Mouse (Mus musculus): Measurements from ENCODE around the gene Gga3.

The Gga3 gene

DNA sequence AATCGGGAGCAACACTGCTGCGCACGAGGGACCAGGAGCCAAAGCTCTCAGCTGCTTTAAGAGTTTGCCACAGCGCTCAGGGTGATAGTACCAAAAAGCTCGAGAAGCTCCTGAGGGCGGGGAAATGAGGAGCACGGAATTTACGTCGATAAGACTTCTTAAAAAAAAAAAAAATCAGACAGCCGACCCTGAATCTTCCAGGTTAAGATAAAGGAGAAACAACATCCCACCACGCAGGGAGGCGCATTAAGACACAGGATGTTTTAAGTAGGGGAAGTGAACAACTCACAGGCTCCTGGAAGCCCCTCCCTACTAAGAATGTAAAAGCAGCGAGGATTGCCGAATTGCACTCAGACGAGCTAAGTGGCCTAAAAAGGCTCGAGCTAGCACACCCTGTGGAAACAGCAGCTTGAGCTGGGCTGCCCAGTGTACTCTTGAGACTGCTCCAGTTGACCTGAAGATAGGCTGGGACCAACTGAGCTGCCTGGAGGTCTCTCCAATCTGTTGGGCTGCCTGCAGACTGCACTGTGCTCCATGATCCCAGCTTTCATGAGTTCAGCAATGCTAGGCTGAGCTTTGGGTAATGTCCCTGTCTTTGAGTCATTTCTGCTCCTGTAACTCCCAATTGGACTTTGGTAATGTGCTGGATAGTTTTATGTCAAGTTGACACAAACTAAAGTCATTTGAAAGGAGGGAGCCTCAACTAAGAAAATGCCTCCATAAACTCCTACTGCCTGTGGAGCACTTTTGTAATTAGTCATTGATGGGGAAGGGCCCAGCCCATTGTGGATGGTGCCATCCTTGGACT is 9.5 kb upstream of the Gga3 start:
- in situ Hi-C loops (cut with MboI, MseI) = no loop called here

DNA sequence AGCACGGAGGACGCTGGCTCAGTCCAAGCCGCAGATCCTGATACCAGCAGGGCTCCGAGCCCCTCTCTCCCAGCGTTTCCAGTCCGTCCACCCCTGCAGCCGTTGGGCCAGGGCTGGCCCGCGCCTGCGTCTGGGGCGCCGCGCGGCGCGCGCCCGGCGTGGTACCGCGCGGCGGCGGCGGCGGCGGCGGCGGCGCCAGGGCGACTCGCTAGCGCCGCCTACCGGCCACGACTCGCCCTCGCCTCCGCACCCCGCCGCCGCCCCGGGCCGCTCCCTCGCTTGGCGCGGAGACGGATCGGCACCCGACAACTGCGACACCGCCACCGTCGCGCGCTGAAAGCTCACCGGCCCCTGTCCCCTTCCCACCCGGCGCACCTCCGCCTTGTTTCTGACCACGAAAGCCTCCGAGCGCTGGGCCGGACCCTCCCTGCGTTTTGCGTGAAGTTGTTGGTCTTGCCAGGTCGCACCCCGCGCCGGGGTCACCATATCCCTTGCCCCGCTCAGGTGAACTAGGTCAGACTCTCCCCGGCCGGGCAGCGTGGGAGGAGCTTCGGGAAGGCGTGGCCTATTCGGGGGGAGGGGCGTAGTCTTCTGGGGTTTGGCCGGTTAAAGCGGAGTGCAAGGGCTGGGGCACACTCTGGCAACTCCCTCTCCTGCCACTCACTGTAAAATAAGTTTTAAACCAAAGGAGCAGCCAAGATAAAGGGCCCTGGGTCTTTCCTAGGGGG is 8.7 kb upstream of the Gga3 start, which contains the start of gene Mif4gd:
Gene Mif4gd (minus strand): TSS at position 560 of the 728 bp plus-strand sequence.
- in situ Hi-C loops (cut with MboI, MseI) = no loop called here

GRCm38 (mm10) chr11:115612059-115612409 is 8.2 kb upstream of the Gga3 start:
- in situ Hi-C loops (cut with MboI, MseI) = no loop called here

- in situ Hi-C loops (cut with MboI, MseI) = no loop called here
These were observed 7.3 kb upstream of the Gga3 start for GRCm38 (mm10) chr11:115611173-115611572.

GRCm38 (mm10) chr11:115609576-115609975 is 5.7 kb upstream of the Gga3 start:
- in situ Hi-C loops (cut with MboI, MseI) = no loop called here

DNA sequence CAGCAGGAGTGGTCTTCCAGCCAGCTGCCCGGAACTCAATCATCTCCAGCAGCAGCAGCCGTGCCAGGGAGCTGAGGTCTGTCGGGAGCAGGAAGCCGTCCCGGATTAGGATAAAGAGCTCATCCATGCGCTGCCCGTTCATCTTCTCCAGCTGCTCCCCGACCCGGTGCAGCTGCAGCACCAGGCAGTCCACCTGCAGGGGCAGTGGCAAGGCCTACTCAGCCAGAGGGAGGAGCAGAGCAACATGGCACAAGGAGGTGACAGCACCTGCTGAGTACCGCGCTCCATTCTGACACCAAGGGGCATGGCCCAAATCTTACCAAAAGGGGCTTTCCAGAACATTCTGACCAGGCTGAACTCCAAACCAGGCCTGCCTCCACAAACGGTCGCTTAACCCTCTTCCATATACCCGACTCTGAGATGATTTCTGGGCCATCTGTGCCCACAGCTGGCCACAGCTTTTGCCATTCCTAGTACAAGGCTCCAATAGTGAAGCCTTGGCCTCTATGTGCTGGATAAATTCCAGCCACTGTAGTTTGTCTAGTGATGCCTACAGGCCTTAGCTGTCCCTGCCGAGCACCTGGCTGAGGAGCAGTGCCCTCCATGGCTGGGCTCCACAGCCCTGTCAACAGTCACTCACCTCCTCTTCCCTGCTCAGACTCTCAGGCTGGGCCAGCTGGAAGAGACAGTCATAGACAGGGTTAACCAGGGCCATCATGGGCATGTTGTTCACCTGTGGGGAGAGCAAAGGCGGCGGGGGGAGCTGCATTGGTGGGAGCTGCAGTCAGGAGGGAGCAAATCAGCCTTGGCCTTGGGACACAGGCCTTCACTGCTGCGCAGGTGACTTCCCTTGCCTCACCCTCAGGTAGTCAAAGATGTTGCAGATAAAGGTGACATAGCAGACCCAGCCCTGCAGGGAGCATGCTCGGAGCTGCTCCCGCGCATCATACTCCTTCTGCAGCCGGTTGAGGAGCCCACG is 4.9 kb upstream of the Gga3 start:
- in situ Hi-C loops (cut with MboI, MseI) = no loop called here

GRCm38 (mm10) chr11:115606733-115607132 is 2.9 kb upstream of the Gga3 start:
- in situ Hi-C loops (cut with MboI, MseI) = no loop called here

DNA sequence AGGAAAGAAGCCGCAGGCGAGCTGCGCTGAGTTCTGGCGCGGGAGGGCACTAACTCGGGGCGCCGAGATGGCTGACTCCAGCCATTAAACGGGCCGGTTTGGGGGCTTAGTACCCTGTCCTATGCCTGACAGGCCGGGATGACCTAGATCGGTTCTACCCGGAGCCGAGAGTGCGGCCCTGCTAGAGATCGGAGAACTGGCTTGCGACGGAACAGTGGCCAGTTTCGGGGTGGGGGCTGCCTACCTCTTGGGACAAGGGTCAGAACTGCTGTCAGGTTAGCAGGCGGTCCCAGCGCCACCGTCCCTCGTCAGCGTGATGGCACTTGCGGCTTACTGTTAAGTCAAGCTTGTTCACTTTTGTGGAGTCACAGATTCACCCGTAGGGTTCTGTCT is 449 bp upstream of the Gga3 start:
- in situ Hi-C loops (cut with MboI, MseI) = no loop called here

DNA sequence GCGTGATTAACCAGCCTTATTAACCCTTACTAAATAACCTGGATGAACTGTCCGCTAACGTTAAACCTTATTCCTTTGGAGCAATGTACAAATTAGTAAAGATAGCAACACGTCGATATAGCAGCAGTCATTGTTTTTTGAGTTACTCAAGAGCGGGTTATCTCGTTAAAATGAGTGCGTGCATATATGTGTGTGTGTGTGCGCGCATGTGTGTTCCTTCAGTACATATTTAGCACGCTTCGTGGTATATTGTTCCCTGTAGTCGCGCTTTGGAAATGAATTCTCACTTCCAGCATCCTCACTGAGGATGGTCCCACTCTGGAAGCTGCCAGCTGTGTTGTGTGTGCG is 749 bp downstream of the Gga3 start:
- in situ Hi-C loops (cut with MboI, MseI) = no loop called here

- in situ Hi-C loops (cut with MboI, MseI) = no loop called here
These were observed 2.7 kb downstream of the Gga3 start for GRCm38 (mm10) chr11:115601174-115601573.

- in situ Hi-C loops (cut with MboI, MseI) = no loop called here
These were observed 3.1 kb downstream of the Gga3 start for GRCm38 (mm10) chr11:115600743-115601142.

DNA sequence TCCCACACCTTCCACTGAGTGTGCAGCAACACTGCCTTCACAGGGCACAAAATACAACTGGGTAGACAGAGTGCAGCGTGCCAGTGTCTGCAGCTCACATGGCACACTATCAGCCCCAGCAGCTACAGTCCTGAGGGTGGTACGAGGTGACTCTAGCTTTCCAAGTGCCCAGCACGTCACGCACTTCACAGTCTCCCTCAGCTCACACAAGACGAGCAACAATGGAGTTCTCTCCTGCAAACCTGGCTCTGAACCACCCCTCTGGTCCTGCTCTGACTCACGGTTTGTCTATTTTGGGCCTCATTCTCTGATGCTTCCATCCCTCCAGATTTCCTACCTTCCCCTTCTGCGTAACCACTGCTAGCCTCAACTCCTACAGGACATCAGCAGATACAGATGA is 4.1 kb downstream of the Gga3 start:
- in situ Hi-C loops (cut with MboI, MseI) = no loop called here

DNA sequence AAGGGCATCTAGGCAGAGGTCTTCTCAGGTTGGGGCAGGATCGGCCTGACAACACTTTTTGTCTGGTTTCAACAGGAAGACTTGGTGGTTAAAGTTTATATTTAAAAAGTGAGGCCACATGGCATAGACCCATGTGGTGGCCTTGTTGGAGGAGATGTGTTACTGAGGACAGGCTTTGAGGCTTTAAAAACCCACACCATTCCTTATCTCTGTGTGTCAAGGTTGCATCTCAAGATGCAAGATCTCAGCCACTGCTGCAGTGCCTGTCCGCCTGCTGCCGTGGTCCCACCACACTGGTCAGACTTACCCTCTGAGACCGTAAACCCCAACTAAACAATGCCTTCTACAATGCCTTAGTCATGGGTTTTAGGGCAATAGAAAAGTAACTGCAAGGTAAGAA is 5.5 kb downstream of the Gga3 start:
- in situ Hi-C loops (cut with MboI, MseI) = no loop called here

DNA sequence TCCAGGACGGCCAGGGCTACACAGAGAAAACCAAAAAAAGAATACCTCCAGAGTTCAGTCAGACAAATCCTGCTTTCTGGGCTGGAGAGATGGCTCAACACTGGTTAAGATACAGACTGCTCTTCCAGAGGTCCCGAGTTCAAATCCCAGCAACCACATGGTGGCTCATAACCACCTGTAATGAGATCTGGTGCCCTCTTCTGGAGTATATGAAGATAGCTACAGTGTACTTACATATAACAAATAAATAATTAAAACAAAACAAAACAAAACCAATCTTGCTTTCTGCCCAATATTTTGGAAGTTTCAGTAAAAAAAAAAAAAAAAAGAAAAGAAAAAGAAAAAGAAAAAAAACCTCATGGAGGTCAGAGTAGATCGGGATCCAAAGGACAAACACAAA is 8.6 kb downstream of the Gga3 start:
- in situ Hi-C loops (cut with MboI, MseI) = no loop called here

DNA sequence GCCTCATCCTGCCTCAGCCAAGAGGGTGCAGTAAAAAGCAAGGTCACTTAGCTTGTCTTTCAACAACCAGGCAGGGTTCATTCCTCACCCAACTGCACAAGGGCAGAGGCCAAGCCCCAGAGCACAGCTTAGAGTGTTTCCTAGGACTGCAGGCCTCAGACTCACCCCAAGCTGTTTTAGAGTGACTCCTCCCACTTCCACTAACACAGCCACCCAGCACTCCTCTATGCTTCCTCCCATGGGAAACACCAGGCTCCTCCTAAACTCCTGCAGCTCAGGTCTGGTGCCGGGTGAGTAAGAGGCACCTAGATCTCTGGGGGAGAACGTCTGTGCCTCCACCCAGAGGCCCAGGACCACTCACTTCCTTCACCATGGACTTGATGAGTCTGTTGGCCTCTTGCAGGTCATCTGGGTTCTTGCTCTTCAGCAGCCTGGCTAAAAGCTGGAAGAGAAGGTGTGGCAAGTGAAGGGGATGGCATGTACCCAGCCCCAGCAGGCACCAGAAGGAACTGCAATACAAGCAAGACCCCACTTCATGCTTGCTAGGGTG is 13.2 kb downstream of the Gga3 start:
- in situ Hi-C loops (cut with MboI, MseI) = no loop called here

- in situ Hi-C loops (cut with MboI, MseI) = no loop called here
These were observed 15.9 kb downstream of the Gga3 start for GRCm38 (mm10) chr11:115587984-115588383.

- in situ Hi-C loops (cut with MboI, MseI) = no loop called here
These were observed 17.4 kb downstream of the Gga3 start for GRCm38 (mm10) chr11:115586403-115586802.

- in situ Hi-C loops (cut with MboI, MseI) = no loop called here
These were observed 18.2 kb downstream of the Gga3 start for GRCm38 (mm10) chr11:115585573-115586100.

DNA sequence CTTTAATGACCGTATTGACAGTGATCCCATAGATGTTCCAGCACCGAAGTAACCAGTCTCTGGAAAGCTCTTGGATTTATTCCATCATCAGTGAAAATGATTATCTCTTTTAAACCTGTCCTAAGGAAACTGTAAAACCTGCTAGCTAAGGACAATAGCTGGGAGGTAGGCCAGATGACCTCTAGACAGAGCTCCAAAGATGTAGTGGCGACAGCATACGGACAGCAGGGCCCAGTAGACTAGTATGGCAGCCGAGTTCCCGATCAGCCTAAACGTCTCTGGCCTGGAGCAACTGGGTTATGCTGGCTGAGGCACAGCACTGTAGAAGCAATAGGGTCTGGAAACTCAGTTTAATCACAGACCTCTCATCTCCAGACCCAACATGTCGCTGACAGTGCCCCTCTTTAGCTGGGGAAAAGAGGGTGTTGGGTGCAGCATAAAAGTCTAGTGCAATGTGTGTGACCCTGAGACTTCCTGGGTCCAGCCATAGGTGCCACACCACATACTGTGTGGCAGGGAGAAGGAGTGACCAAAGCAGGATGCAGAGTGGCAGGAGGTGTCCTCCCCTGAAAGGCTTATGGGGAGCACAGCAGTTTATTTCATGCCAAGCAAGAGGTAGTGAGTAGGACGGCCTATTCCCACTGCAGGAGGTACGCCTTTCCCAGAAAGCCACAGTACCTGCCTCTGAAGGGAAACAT is 19.3 kb downstream of the Gga3 start:
- in situ Hi-C loops (cut with MboI, MseI) = no loop called here

GRCm38 (mm10) chr11:115582913-115583606 is 20.8 kb downstream of the Gga3 start:
- in situ Hi-C loops (cut with MboI, MseI) = no loop called here
